Mouse (Mus musculus) forebrain, embryonic 14.5 days (tissue): ENCODE measurements around the gene Gabbr1. TPM values are rescaled to one million over a fixed set of nuclear protein-coding genes. Genes with fewer than 3 reads are reported as not detected.

ENCODE experiments used
- ATAC-seq: fragments of 200-750 bp; cut with Nextera tagmentation; 2 replicates; pipeline ENCODE4 v1.8.0; 2017; ENCODE audit warnings: mild to moderate bottlenecking, moderate library complexity
- DNase-seq: peaks from one replicate; pipeline ENCODE4 v3.0.0-alpha.2; 2015; ENCODE audit warnings: low spot score
- H3K27ac ChIP-seq: fragments of 300-500 bp; sonication (generic); 2 replicates; pipeline ENCODE4 v1.5.1; 2014; ENCODE audit warnings: low read depth, mild to moderate bottlenecking, control low read depth, low read length, moderate library complexity
- H3K27me3 ChIP-seq: fragments of 300-500 bp; sonication (generic); replicated peaks from 2 replicates; pipeline ENCODE4 v1.6.1; 2014; ENCODE audit warnings: low read length, control low read depth, mixed read lengths; ENCODE audit not compliant: control insufficient read depth, insufficient read depth
- H3K36me3 ChIP-seq: fragments of 300-500 bp; sonication (generic); 2 replicates; pipeline ENCODE4 v1.6.1; 2014; ENCODE audit warnings: low read length, control low read depth; ENCODE audit not compliant: control insufficient read depth, insufficient read depth
- H3K4me1 ChIP-seq: fragments of 300-500 bp; sonication (generic); 2 replicates; pipeline ENCODE4 v1.6.1; 2014; ENCODE audit warnings: antibody characterized with exemption, low read length, control low read depth; ENCODE audit not compliant: control insufficient read depth, insufficient read depth
- H3K4me2 ChIP-seq: fragments of 300-500 bp; sonication (generic); 2 replicates; pipeline ENCODE4 v1.6.1; 2014; ENCODE audit warnings: mild to moderate bottlenecking, control low read depth, low read length
- H3K4me3 ChIP-seq: fragments of 300-500 bp; sonication (generic); 2 replicates; pipeline ENCODE4 v1.5.1; 2014; ENCODE audit warnings: low read depth, low read length, control low read depth
- H3K9ac ChIP-seq: fragments of 300-500 bp; sonication (generic); 2 replicates; pipeline ENCODE4 v1.6.1; 2014; ENCODE audit warnings: mild to moderate bottlenecking, low read length, control low read depth, moderate library complexity
- H3K9me3 ChIP-seq: fragments of 300-500 bp; sonication (generic); replicated peaks from 2 replicates; pipeline ENCODE4 v1.6.1; 2016; ENCODE audit warnings: low read length, control low read depth, mixed read lengths; ENCODE audit not compliant: control insufficient read depth
- WGBS: fragments of 180-500 bp; shearing (Covaris S2); extraction: QIAGEN DNeasy Blood & Tissue Kit; methylation state at CpG from one replicate; pipeline ENCODE4 v1.1.7; 2014; 5-methylcytosine and 5-hydroxymethylcytosine counted together
- polyA plus RNA-seq: library from polyadenylated mRNA; unstranded; fragments of >200 nt; fragmentation: Nextera tagmentation; extraction: Ambion mirVana; gene quantifications from 2 replicates; pipeline ENCODE4 v1.2.1, GENCODE M21; 2014

Gabbr1 gene
- polyA plus RNA-seq, 1 experiment from 2014 or later = 53.4 TPM

DNA sequence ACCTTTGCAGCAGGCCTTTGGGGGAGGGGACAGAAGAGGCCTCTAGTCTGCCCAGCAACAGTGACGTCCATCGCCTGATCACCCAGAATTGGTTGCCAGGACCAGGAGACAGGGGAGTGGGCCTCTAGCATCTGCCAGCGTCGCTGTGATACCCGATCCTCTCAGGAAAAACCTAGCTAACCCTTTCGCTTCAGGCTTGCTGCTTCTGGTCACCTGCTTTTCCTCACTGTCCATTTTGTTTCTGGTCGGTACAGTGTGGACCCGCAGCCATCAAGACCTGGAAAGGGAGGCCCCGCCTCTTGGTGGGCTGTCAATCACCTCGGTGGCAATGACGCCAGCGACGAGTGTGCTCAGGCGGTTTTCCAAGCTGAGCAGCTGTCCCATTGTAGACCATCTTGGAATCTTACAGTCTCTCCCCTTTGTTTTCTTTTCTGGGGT lies 17.1 kb upstream of the Gabbr1 start:
- H3K4me2 ChIP-seq = peak overlapping the region; percentile 47
- H3K27ac ChIP-seq = peak overlapping the region; percentile 96
- DNase-seq (peak; percentile 99), ATAC-seq (peak; percentile 99)
- H3K4me1 ChIP-seq = no peaks in the 10 kb centered on the region
- no peaks in the 10 kb centered on the region for H3K27me3 ChIP-seq
- H3K9me3 ChIP-seq = no peaks in the 10 kb centered on the region
- peak overlapping the region; percentile 34 for H3K4me3 ChIP-seq
- peak overlapping the region; percentile 59 for H3K9ac ChIP-seq
- WGBS = under 1% methylated on average over 14 of the region's 14 CpGs
- no peaks in the 10 kb centered on the region for H3K36me3 ChIP-seq

- DNase-seq = no peak
- WGBS = 57% methylated on average over 8 of the region's 8 CpGs
Observed at GRCm38 (mm10) chr17:37029162-37029561, 16.6 kb upstream of the Gabbr1 start.

DNA sequence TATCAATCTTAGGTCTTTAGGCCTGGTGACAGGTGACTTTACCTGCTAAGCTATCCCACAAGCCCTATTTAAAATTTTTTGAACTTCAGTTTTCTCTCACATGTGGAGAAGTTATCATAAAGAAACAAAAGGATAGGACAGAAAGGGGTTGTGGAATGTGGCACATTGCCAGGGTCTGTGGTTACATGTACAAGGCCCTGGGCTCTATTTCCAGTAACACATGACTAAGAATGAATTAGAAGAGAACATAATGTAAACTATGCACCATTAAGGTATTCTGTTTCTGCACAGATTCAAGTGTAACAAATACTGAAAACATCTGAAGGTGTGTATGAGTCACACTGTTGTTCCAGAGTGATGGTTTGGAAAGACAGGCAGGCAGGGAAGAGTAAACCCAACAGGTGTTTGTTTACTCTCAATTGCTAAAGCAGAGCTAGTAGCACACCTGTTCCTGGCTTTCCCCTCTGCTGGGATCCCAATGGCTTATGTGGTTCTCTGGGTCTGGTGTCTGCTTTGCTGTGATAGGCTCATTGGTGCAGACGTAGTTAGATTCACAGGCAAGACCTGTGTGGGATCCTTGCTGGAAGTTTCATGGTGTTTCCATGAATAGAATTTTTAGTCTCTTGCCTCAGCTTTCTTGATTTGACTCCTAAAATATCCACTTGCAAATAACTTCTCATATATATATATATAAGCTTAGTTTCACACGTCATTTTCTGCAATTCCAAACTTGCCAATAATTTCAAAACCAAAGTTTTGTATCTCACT lies 6.5 kb upstream of the Gabbr1 start:
- Histone ChIP-seq H3K27me3 (no peaks in the 10 kb centered on the region), H3K36me3 (no peaks in the 10 kb centered on the region), H3K9ac (no peak overlapping the region), H3K27ac (no peak overlapping the region), H3K4me3 (no peak overlapping the region), H3K4me2 (no peak overlapping the region), H3K4me1 (no peaks in the 10 kb centered on the region), H3K9me3 (no peaks in the 10 kb centered on the region)
- no peak for DNase-seq
- 80% methylated on average over 2 of the region's 2 CpGs for WGBS
- no peak for ATAC-seq

More at GRCm38 (mm10) chr17:37029162-37029561, 16.6 kb upstream of the Gabbr1 start:
- Histone ChIP-seq H3K27me3 (no peaks in the 10 kb centered on the region), H3K4me2 (peak overlapping the region; percentile 47), H3K9me3 (no peaks in the 10 kb centered on the region), H3K4me3 (peak overlapping the region; percentile 34), H3K27ac (peak overlapping the region; percentile 96), H3K36me3 (no peaks in the 10 kb centered on the region), H3K9ac (peak overlapping the region; percentile 59), H3K4me1 (no peaks in the 10 kb centered on the region)
- ATAC-seq = peak; percentile 11

DNA sequence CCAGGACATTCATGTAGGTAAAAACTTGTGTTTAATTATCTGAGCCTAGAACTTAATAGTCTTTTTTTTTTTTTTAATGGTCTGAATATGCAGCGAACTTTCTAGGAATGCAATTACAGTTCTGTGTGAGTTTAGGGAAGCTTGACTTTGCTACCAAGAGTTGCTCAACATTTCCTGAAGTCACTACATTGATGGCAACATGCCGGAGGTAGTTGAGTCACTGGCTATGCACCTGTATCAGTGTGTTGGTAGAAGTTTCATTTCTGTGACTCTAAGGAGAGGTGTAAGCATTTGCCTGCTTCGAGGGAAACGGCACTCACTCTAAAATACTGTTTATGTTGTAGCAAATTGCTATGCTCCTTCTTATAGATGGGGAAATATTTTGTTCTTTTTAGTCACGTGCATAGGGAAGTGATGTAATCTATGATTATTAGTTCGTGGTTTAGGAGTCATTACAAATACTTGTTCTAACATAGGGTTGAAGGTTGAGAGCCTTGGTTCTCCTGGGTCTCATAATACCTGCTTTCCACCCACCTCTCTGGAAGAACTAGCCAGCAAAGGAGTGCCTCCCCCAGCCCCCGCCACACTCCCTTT lies 1.0 kb upstream of the Gabbr1 start:
- peak overlapping the region; percentile 83 for H3K4me2 ChIP-seq
- DNase-seq (no peak), ATAC-seq (no peak)
- no peaks in the 10 kb centered on the region for H3K36me3 ChIP-seq
- H3K27me3 ChIP-seq = no peaks in the 10 kb centered on the region
- peak overlapping the region; percentile 97 for H3K9ac ChIP-seq
- H3K4me3 ChIP-seq = peak overlapping the region; percentile 82
- H3K4me1 ChIP-seq = peaks cover 20% of the 10 kb centered on the region
- no peaks in the 10 kb centered on the region for H3K9me3 ChIP-seq
- H3K27ac ChIP-seq = peak overlapping the region; percentile 95
- WGBS = 80% methylated on average over 7 of the region's 7 CpGs

- H3K4me1 ChIP-seq = peaks cover 25% of the 10 kb centered on the region
- under 1% methylated on average over 40 of the region's 58 CpGs for WGBS
- peak overlapping the region; percentile 83 for H3K4me2 ChIP-seq
- H3K4me3 ChIP-seq = peak overlapping the region; percentile 82
- no peaks in the 10 kb centered on the region for H3K9me3 ChIP-seq
- no peaks in the 10 kb centered on the region for H3K36me3 ChIP-seq
- ATAC-seq (peak; percentile 69), DNase-seq (peak; percentile 72)
- no peaks in the 10 kb centered on the region for H3K27me3 ChIP-seq
- peak overlapping the region; percentile 97 for H3K9ac ChIP-seq
- H3K27ac ChIP-seq = peak overlapping the region; percentile 95
Observed at GRCm38 (mm10) chr17:37046312-37047112, 746 bp downstream of the Gabbr1 start.

DNA sequence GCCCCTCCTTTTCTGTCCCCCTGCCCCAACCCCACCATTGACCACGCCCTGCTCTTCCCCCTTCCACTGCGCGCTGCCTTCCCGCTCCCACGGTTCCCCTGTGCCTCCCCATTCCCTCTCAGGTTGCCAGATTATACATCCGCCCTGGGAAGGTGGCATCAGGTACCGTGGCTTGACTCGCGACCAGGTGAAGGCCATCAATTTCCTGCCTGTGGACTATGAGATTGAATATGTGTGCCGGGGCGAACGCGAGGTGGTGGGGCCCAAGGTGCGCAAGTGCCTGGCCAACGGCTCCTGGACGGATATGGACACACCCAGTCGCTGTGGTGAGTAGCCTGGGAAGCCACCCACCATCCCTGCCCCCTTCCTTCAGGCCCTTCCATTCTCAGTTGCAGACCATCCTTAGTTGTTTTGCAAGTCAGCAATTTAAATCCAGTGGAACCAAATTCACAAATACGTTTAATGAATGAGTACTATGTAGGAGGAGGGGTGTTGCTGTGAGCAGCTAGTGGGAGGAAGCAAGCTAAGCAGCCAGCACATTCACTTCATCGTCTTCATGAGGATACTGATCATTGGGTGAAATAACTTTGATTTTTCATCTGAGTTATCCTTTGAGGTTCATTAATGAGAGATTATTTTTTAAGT lies 1.7 kb downstream of the Gabbr1 start:
- peak overlapping the region; percentile 83 for H3K4me2 ChIP-seq
- DNase-seq (no peak), ATAC-seq (no peak)
- peak overlapping the region; percentile 97 for H3K9ac ChIP-seq
- H3K4me1 ChIP-seq = peaks cover 25% of the 10 kb centered on the region
- peak overlapping the region; percentile 82 for H3K4me3 ChIP-seq
- no peaks in the 10 kb centered on the region for H3K9me3 ChIP-seq
- H3K36me3 ChIP-seq = no peaks in the 10 kb centered on the region
- H3K27ac ChIP-seq = peak overlapping the region; percentile 63
- no peaks in the 10 kb centered on the region for H3K27me3 ChIP-seq
- 15% methylated on average over 19 of the region's 19 CpGs for WGBS

- Histone ChIP-seq H3K4me1 (peaks cover 25% of the 10 kb centered on the region), H3K27me3 (no peaks in the 10 kb centered on the region), H3K36me3 (no peaks in the 10 kb centered on the region), H3K4me3 (peak overlapping the region; percentile 82; the same call in 1 of the 2 replicates), H3K27ac (no peak overlapping the region), H3K4me2 (peak overlapping the region; percentile 83), H3K9ac (peak overlapping the region; percentile 97; the same call in 1 of the 2 replicates), H3K9me3 (no peaks in the 10 kb centered on the region)
- WGBS = 42% methylated on average over 3 of the region's 3 CpGs
- ATAC-seq (no peak), DNase-seq (peak; percentile 82)
Observed at GRCm38 (mm10) chr17:37047981-37048380, 2.2 kb downstream of the Gabbr1 start.

DNA sequence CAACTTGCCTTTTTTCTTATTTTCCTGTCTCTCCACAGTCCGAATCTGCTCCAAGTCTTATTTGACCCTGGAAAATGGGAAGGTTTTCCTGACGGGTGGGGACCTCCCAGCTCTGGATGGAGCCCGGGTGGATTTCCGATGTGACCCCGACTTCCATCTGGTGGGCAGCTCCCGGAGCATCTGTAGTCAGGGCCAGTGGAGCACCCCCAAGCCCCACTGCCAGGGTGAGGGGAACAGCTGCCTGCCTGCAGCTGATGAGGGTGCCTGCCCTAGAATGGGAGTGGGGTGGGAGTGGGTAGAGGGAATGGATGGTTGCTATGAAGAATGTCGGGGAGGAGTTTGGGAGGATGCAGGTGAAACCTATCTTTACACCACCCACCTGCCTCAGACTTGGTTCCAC lies 2.6 kb downstream of the Gabbr1 start:
- 65% methylated on average over 7 of the region's 7 CpGs for WGBS
- H3K9me3 ChIP-seq = no peaks in the 10 kb centered on the region
- peaks cover 25% of the 10 kb centered on the region for H3K4me1 ChIP-seq
- DNase-seq (no peak), ATAC-seq (no peak)
- no peaks in the 10 kb centered on the region for H3K27me3 ChIP-seq
- 0 out of 2 replicates have a peak overlapping the region, but pooled peaks have one; percentile 25 for H3K9ac ChIP-seq
- H3K27ac ChIP-seq = no peak overlapping the region
- H3K4me2 ChIP-seq = peak overlapping the region; percentile 83
- H3K36me3 ChIP-seq = peaks cover 1% of the 10 kb centered on the region; the same call in 1 of the 2 replicates
- 0 out of 2 replicates have a peak overlapping the region, but pooled peaks have one; percentile 5 for H3K4me3 ChIP-seq
